Mouse (Mus musculus) embryonic facial prominence, embryonic 10.5 days (tissue): Measurements from ENCODE around the gene Yif1b. TPM values are rescaled to one million over a fixed set of nuclear protein-coding genes. Genes with fewer than 3 reads are reported as not detected.

Experiments used
- polyA plus RNA-seq: library from polyadenylated mRNA; unstranded; fragments of >200 nt; fragmentation: Nextera tagmentation; extraction: Ambion mirVana; gene quantifications from 2 replicates; pipeline ENCODE4 v1.2.1, GENCODE M21; 2016

Yif1b gene
- polyA plus RNA-seq, 1 experiment from 2014 or later, result 100 TPM

Other genes with a start within 250 kb of the Yif1b start
- 1.8 TPM in 2 replicates for gene Ryr1, start 113.2 kb upstream of the Yif1b start, polyA plus RNA-seq
- 0.66 and 0.73 TPM in 2 replicates for gene Rasgrp4, start 103.5 kb upstream of the Yif1b start, polyA plus RNA-seq
- 10.8 and 12.3 TPM in 2 replicates for gene Fam98c, start 82.1 kb upstream of the Yif1b start, polyA plus RNA-seq
- 0.48 and 0.55 TPM in 2 replicates for gene Ggn, start 68.1 kb upstream of the Yif1b start, polyA plus RNA-seq
- 3.3 and 4.1 TPM in 2 replicates for gene Spred3, start 67.9 kb upstream of the Yif1b start, polyA plus RNA-seq
- 303 and 307 TPM in 2 replicates for gene Psmd8, start 57.6 kb upstream of the Yif1b start, polyA plus RNA-seq
- gene Catsperg1, start 24.3 kb upstream of the Yif1b start, polyA plus RNA-seq, result 0.10 and 0.24 TPM in 2 replicates
- 0.74 and 1.1 TPM in 2 replicates for gene Kcnk6, start 5.8 kb upstream of the Yif1b start, polyA plus RNA-seq
- 4.4 and 4.6 TPM in 2 replicates for gene 2200002D01Rik, start 10.1 kb downstream of the Yif1b start, polyA plus RNA-seq
- 75.5 and 79.3 TPM in 2 replicates for gene Spint2, start 43.6 kb downstream of the Yif1b start, polyA plus RNA-seq
- 29.7 and 30.5 TPM in 2 replicates for gene Ppp1r14a, start 51.0 kb downstream of the Yif1b start, polyA plus RNA-seq
- gene Dpf1, start 65.6 kb downstream of the Yif1b start, polyA plus RNA-seq, result 24.8 and 28.9 TPM in 2 replicates